23 mouse cellular contexts compared by ENCODE assay signal in the genomic region with DNA sequence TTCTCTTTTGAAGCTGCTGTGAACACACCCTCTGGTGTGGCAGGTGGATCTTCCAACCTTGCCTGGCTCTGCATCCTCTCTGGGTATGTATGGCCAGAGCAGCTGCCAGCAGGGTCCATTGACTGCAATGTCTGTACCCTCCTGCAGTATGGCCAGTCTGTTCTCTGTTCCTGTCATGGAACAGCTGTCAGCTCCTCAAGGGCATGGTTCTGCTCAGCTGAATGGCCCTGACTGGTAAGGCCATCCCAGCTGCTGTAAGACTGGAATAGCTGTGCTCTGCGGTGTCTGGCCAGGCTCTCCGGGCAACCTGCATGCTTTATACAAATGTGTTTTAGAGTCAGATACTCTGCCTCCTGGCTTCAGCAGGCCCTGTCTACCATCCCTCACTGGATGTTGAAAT. TPM values are rescaled to one million over a fixed set of nuclear protein-coding genes. Genes with fewer than 3 reads are reported as not detected.
"Had no signal": no experiment of that assay in that cellular context is flagged by ENCODE, and none has a peak within 500 bp of the region (broad histone marks: within the 10 kb centered on the region; RNA-seq: fewer than 3 reads in every experiment).

No protein-coding gene starts in this region.

- H3K9ac ChIP-seq: lung, embryonic 14.5 days; midbrain, embryonic 13.5 days; midbrain, embryonic 15.5 days; neural tube, embryonic 12.5 days; stomach, embryonic 15.5 days had no signal

- ATAC-seq: midbrain, embryonic 13.5 days; midbrain, embryonic 15.5 days had no signal

- H3K27ac ChIP-seq: macrophage; midbrain, embryonic 13.5 days; midbrain, embryonic 15.5 days; neural tube, embryonic 12.5 days; stomach, embryonic 15.5 days; stomach, postnatal 0 days had no signal

- H3K9me3 ChIP-seq: megakaryocyte, embryonic 14.5 days; midbrain, embryonic 13.5 days; midbrain, embryonic 15.5 days; neural tube, embryonic 12.5 days; stomach, embryonic 15.5 days had no signal

- H3K36me3 ChIP-seq: midbrain, embryonic 13.5 days; midbrain, embryonic 15.5 days; neural tube, embryonic 12.5 days; stomach, embryonic 15.5 days had no signal

- H3K27me3 ChIP-seq: midbrain, embryonic 13.5 days; midbrain, embryonic 15.5 days; neural tube, embryonic 12.5 days; stomach, embryonic 15.5 days had no signal

- H3K4me1 ChIP-seq: midbrain, embryonic 13.5 days; midbrain, embryonic 15.5 days; neural tube, embryonic 12.5 days had no signal

- H3K4me2 ChIP-seq: lung, embryonic 14.5 days; midbrain, embryonic 11.5 days; midbrain, embryonic 13.5 days; midbrain, embryonic 15.5 days; neural tube, embryonic 12.5 days; stomach, embryonic 15.5 days had no signal

- H3K4me3 ChIP-seq: megakaryocyte, embryonic 14.5 days; midbrain, embryonic 13.5 days; midbrain, embryonic 15.5 days; neural tube, embryonic 12.5 days; stomach, embryonic 15.5 days had no signal

- DNase-seq: lung, adult 18-20 months; lung, embryonic 14.5 days; lung, postnatal 14 days; lung, postnatal 36 days; right cerebral cortex, postnatal 14 days; thymus, adult 2 months; thymus, postnatal 25 days; thymus, postnatal 4 days had no signal

RNA-seq across cellular contexts. Expression of a gene that starts 5.6 kb away (rescaled TPM):
- total RNA-seq: megakaryocyte progenitor cell, adult 5-6 weeks; midbrain, postnatal 0 days; monocyte, adult 5-6 weeks; neutrophil, adult 5-6 weeks had no signal
- polyA plus RNA-seq: macrophage; midbrain, embryonic 11.5 days; midbrain, embryonic 13.5 days; midbrain, embryonic 15.5 days; midbrain, postnatal 0 days; neural tube, embryonic 12.5 days; neural tube, embryonic 14.5 days; spleen, adult 2 months; urinary bladder, adult 2 months had no signal

RNA-seq across cellular contexts. Expression of a gene that starts 7.4 kb away (rescaled TPM):
- total RNA-seq: megakaryocyte progenitor cell, adult 5-6 weeks; midbrain, postnatal 0 days; monocyte, adult 5-6 weeks had no signal
- polyA plus RNA-seq: macrophage; midbrain, embryonic 11.5 days; midbrain, embryonic 13.5 days; midbrain, embryonic 15.5 days; midbrain, postnatal 0 days; neural tube, embryonic 12.5 days; neural tube, embryonic 14.5 days; spleen, adult 2 months had no signal
